Mouse (Mus musculus) testis, adult 2 months (tissue): ENCODE results near the gene Rsrc2. TPM values are rescaled to one million over a fixed set of nuclear protein-coding genes. Genes with fewer than 3 reads are reported as not detected.
A peak's percentile ranks its signal among the peaks of the same experiment; 100 is the strongest.

Experiments used
- H3K27ac ChIP-seq: fragments of 200-500 bp; 2 replicates; pipeline ENCODE4 v1.5.1; 2012; ENCODE audit warnings: low read depth, low read length; ENCODE audit not compliant: control insufficient read depth, insufficient read depth
- H3K27me3 ChIP-seq: fragments of 200-500 bp; 2 replicates; pipeline ENCODE4 v1.6.1; 2012; ENCODE audit warnings: mild to moderate bottlenecking, low read length, moderate library complexity; ENCODE audit not compliant: control insufficient read depth, insufficient read depth
- H3K36me3 ChIP-seq: fragments of 200-500 bp; 2 replicates; pipeline ENCODE4 v1.6.1; 2012; ENCODE audit warnings: mild to moderate bottlenecking, low read length; ENCODE audit not compliant: control insufficient read depth, insufficient read depth
- H3K4me1 ChIP-seq: fragments of 200-500 bp; 2 replicates; pipeline ENCODE4 v1.6.1; 2012; ENCODE audit warnings: low read length; ENCODE audit not compliant: control insufficient read depth, insufficient read depth
- H3K4me3 ChIP-seq: fragments of 200-500 bp; 2 replicates; pipeline ENCODE4 v1.5.1; 2012; ENCODE audit warnings: low read depth, mild to moderate bottlenecking, low read length, moderate library complexity, mixed read lengths; ENCODE audit not compliant: control insufficient read depth
- CTCF ChIP-seq: fragments of 200-500 bp; IDR thresholded peaks from 2 replicates; pipeline ENCODE4 v1.5.1; 2012; ENCODE audit warnings: low read depth, mild to moderate bottlenecking, inconsistent platforms, low read length, moderate library complexity; ENCODE audit not compliant: control insufficient read depth, insufficient read depth, insufficient replicate concordance
- POLR2A ChIP-seq: fragments of 200-500 bp; IDR thresholded peaks from 2 replicates; pipeline ENCODE4 v1.6.1; 2012; ENCODE audit warnings: low read depth, mild to moderate bottlenecking, inconsistent platforms, low read length, moderate library complexity; ENCODE audit not compliant: control insufficient read depth
- polyA plus RNA-seq: library from polyadenylated mRNA; depleted of rRNA; stranded (reverse); fragments of >200 nt; gene quantifications from 2 replicates; pipeline ENCODE4 v1.2.3, GENCODE M21; 2012

Rsrc2 gene
- polyA plus RNA-seq, 1 experiment, result 16.0 TPM

DNA sequence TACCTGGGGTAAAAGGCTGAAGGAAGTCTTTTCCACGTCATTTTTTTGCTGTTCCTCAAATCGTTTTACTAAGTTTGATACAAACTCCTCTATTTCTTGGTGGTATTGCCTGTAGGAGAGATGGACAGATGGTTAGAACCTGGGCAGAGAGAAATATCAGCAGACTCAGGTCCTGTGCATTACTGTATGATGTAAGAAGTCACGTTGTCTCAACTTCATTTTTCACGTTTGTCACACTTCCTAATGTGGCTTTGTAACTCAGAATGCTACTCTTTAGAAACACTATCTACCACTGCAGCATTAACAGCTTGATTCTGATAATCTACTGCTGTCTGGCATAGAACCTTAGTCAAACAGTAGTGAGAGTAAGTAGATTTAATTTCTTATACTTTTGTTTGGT, 34.6 kb downstream of the Rsrc2 start:
- Histone ChIP-seq H3K36me3 (no peaks in the 10 kb centered on the region), H3K4me3 (no peak overlapping the region), H3K4me1 (no peaks in the 10 kb centered on the region), H3K27me3 (no peaks in the 10 kb centered on the region), H3K27ac (no peak overlapping the region)
- no peak for TF ChIP-seq CTCF
- no peak for TF ChIP-seq POLR2A

DNA sequence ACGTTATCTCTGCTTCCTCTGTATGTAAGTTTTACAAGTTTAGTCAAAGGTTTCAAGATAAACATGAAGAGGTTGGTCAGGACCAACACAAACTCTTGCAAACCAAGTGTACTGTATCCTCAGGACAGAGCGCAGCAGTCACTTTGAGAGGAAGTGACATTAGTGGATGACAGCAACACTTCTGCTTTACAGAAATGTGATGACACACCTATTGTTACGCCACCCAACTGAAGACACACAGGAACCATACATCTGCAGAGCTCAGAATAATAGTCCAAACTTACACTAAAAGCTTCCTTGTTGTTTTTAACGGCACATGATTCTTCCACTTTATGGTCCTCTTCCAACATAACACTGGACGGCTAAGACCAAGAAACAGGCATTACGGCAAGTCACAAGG, 35.4 kb downstream of the Rsrc2 start:
- no peaks in the 10 kb centered on the region for H3K36me3 ChIP-seq
- no peak overlapping the region for H3K4me3 ChIP-seq
- H3K4me1 ChIP-seq, result no peaks in the 10 kb centered on the region
- H3K27me3 ChIP-seq, result no peaks in the 10 kb centered on the region
- no peak for TF ChIP-seq POLR2A
- no peak for TF ChIP-seq CTCF
- no peak overlapping the region for H3K27ac ChIP-seq

DNA sequence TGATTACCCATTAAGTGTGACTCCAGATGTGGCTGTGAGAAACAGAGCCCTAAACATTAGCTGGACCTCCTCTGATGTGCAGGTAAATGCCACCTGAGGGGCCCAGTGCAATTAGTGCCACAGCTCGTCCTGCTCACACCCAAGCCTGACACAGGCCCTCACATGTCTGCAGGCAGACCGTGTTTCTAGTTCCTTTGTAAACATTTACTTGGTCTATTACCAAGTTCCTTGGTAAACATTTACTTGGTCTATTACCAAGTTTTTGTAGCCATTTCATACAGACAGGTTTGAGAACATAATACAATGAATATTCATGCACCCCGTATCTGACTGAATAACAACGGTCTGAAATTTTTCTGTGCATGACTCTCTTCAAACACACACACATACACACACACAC, 39.6 kb downstream of the Rsrc2 start:
- no peak overlapping the region for H3K4me3 ChIP-seq
- H3K27ac ChIP-seq, result no peak overlapping the region
- no peaks in the 10 kb centered on the region for H3K27me3 ChIP-seq
- H3K4me1 ChIP-seq, result no peaks in the 10 kb centered on the region
- no peaks in the 10 kb centered on the region; the same call in 1 of the 2 replicates for H3K36me3 ChIP-seq
- TF ChIP-seq POLR2A (no peak), CTCF (no peak)

DNA sequence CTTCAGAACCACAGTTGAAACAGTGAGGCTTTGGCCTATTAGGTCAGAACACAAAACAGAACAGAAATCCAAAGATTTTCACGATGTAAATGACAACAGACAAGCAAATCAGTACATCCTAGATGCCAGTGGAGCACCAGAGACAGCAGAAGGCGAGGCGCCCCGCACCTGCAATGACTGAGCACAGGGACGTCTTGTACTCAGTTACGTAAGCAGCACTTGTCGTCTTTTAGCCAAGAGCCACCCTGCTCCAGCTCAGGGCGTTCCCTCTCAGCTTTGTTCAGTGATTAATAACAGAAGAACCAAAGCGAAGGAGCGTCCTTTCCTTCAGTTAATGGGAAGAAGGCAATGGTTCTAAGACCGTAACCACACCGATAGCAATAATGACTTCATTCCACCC, 40.6 kb downstream of the Rsrc2 start:
- Histone ChIP-seq H3K4me1 (no peaks in the 10 kb centered on the region), H3K27me3 (no peaks in the 10 kb centered on the region), H3K27ac (no peak overlapping the region), H3K36me3 (peaks cover 2% of the 10 kb centered on the region), H3K4me3 (no peak overlapping the region)
- TF ChIP-seq CTCF (no peak), POLR2A (no peak)

GRCm38 (mm10) chr5:123700625-123701024, 48.6 kb downstream of the Rsrc2 start:
- no peak overlapping the region for H3K27ac ChIP-seq
- no peaks in the 10 kb centered on the region for H3K27me3 ChIP-seq
- H3K4me3 ChIP-seq, result no peak overlapping the region
- TF ChIP-seq POLR2A (no peak), CTCF (no peak)
- H3K4me1 ChIP-seq, result peaks cover 3% of the 10 kb centered on the region; the same call in 1 of the 2 replicates
- H3K36me3 ChIP-seq, result peaks cover 2% of the 10 kb centered on the region; the same call in 1 of the 2 replicates

GRCm38 (mm10) chr5:123699198-123699597, 50.0 kb downstream of the Rsrc2 start:
- H3K4me3 ChIP-seq, result no peak overlapping the region
- H3K36me3 ChIP-seq, result peaks cover 2% of the 10 kb centered on the region; the same call in 1 of the 2 replicates

DNA sequence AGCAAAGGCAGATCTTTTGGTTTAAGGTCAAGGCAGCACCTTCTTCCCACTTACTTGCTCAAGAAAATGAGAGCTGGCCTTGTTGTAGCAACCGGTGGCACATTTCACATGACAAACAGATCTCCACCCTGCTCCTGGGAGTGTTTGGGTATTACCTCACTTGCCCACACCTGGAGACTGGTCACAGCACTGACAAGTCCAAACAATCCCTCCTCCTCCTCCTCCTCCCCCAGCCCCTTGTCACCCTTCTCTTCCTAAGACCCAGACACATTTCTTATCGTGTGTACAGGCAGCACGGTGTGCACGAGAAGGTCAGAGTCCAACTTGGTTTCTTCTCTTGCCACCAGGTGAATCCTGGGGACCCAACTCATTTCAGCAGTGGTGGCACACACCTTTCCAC, 52.3 kb downstream of the Rsrc2 start:
- Histone ChIP-seq H3K27ac (no peak overlapping the region), H3K36me3 (no peaks in the 10 kb centered on the region), H3K4me3 (no peak overlapping the region), H3K27me3 (no peaks in the 10 kb centered on the region), H3K4me1 (peaks cover 3% of the 10 kb centered on the region; the same call in 1 of the 2 replicates)
- TF ChIP-seq POLR2A, result no peak
- no peak for TF ChIP-seq CTCF

More at GRCm38 (mm10) chr5:123699198-123699597, 50.0 kb downstream of the Rsrc2 start:
- TF ChIP-seq CTCF, result peak; percentile 28; the same call in 1 of the 2 replicates
- TF ChIP-seq POLR2A, result no peak
- no peaks in the 10 kb centered on the region for H3K27me3 ChIP-seq
- no peak overlapping the region for H3K27ac ChIP-seq
- H3K4me1 ChIP-seq, result peaks cover 3% of the 10 kb centered on the region; the same call in 1 of the 2 replicates

DNA sequence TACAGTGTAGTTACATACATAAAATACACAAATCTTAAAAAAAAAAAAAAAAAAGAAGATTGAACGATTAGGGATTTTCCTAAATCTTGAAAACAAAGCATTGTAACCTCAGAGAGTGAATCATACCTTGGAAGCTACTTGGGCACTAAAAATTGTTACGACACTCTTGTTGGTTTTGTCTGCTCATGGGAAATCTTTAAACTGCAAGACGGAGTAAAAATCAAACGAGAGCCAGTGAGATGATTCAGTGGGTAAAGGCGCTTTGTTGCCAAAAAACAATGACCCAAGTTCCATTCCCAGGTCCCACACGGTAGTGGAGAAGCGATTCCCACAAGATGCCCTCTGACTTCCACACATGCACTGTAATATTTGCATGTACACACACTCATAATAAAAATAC, 53.0 kb downstream of the Rsrc2 start:
- no peaks in the 10 kb centered on the region for H3K36me3 ChIP-seq
- TF ChIP-seq POLR2A, result no peak
- no peak for TF ChIP-seq CTCF
- H3K4me1 ChIP-seq, result peaks cover 3% of the 10 kb centered on the region; the same call in 1 of the 2 replicates
- H3K27ac ChIP-seq, result no peak overlapping the region
- no peak overlapping the region for H3K4me3 ChIP-seq
- H3K27me3 ChIP-seq, result no peaks in the 10 kb centered on the region

GRCm38 (mm10) chr5:123694468-123694867, 54.7 kb downstream of the Rsrc2 start:
- H3K27ac ChIP-seq, result no peak overlapping the region
- no peak overlapping the region for H3K4me3 ChIP-seq
- no peaks in the 10 kb centered on the region for H3K36me3 ChIP-seq
- no peaks in the 10 kb centered on the region for H3K4me1 ChIP-seq
- H3K27me3 ChIP-seq, result no peaks in the 10 kb centered on the region
- no peak for TF ChIP-seq CTCF
- TF ChIP-seq POLR2A, result no peak
